Mouse (Mus musculus): ENCODE measurements at regions not wholly inside any gene's neighbourhood (a gene's known extent, or its start where the extent isn't known, plus 50 kb on each side); places are given as distances from the start of the nearest gene placed in this dataset.

GRCm38 (mm10) chr13:99724245-99724644 lies 176.6 kb downstream of the Cartpt start:
- Histone ChIP-seq H3K9me3 (ENCODE audit: control insufficient read depth, low read length) (no peaks in the 10 kb centered on the region), H3K4me3 (ENCODE audit: low read length) (no peak overlapping the region), H3K9ac (ENCODE audit: low read depth, low read length) (no peak overlapping the region), H3K4me2 (ENCODE audit: low read depth, low read length) (no peak overlapping the region), H3K27ac (ENCODE audit: low read length) (no peak overlapping the region), H3K27me3 (replicated peaks; ENCODE audit: control insufficient read depth, insufficient read depth, low read length) (no peaks in the 10 kb centered on the region; the same call in 1 of the 2 replicates), H3K36me3 (ENCODE audit: control insufficient read depth, insufficient read depth, low read length) (no peaks in the 10 kb centered on the region), H3K4me1 (ENCODE audit: control insufficient read depth, insufficient read depth, low read length) (no peaks in the 10 kb centered on the region)
- no peak for ATAC-seq
- 46% methylated on average over 7 of the region's 7 CpGs for WGBS

GRCm38 (mm10) chr13:99723237-99723981 lies 177.5 kb downstream of the Cartpt start:
- H3K27ac ChIP-seq (ENCODE audit: low read length), result no peak overlapping the region
- no peak overlapping the region for H3K9ac ChIP-seq (ENCODE audit: low read depth, low read length)
- 73% methylated on average over 5 of the region's 5 CpGs for WGBS
- no peak for ATAC-seq
- no peaks in the 10 kb centered on the region for H3K36me3 ChIP-seq (ENCODE audit: control insufficient read depth, insufficient read depth, low read length)
- H3K9me3 ChIP-seq (ENCODE audit: control insufficient read depth, low read length), result no peaks in the 10 kb centered on the region
- no peaks in the 10 kb centered on the region; the same call in 1 of the 2 replicates for H3K27me3 ChIP-seq (replicated peaks; ENCODE audit: control insufficient read depth, insufficient read depth, low read length)
- no peak overlapping the region for H3K4me2 ChIP-seq (ENCODE audit: low read depth, low read length)
- H3K4me1 ChIP-seq (ENCODE audit: control insufficient read depth, insufficient read depth, low read length), result no peaks in the 10 kb centered on the region
- no peak overlapping the region for H3K4me3 ChIP-seq (ENCODE audit: low read length)

DNA sequence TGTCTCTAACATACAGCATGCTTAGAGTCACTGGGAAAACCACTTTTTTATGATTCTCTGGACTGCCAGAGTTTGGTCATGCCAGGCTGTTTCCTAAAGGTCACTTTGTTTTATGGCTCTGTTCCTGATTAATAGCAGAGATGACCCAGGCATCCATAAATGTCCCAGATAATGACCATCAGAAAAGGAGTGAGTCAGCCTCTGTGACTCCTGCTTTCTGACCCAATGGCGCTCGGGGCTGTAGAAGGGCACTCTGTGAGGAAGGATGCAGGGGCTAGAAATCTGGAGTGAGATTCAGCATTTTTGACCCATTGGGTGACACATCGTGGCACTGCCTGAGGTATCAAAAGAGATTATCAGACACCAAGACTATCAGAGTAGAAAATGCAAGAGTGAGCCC lies 180.3 kb downstream of the Cartpt start:
- WGBS, result 69% methylated on average over 3 of the region's 3 CpGs
- Histone ChIP-seq H3K27me3 (replicated peaks; ENCODE audit: control insufficient read depth, insufficient read depth, low read length) (no peaks in the 10 kb centered on the region), H3K9me3 (ENCODE audit: control insufficient read depth, low read length) (no peaks in the 10 kb centered on the region), H3K9ac (ENCODE audit: low read depth, low read length) (no peak overlapping the region), H3K27ac (ENCODE audit: low read length) (no peak overlapping the region), H3K4me2 (ENCODE audit: low read depth, low read length) (no peak overlapping the region), H3K4me3 (ENCODE audit: low read length) (no peak overlapping the region), H3K36me3 (ENCODE audit: control insufficient read depth, insufficient read depth, low read length) (no peaks in the 10 kb centered on the region), H3K4me1 (ENCODE audit: control insufficient read depth, insufficient read depth, low read length) (no peaks in the 10 kb centered on the region)
- no peak for ATAC-seq

GRCm38 (mm10) chr13:99696559-99696890 lies 180.2 kb upstream of the Map1b start:
- ATAC-seq, result no peak
- Histone ChIP-seq H3K36me3 (ENCODE audit: control insufficient read depth, insufficient read depth, low read length) (no peaks in the 10 kb centered on the region), H3K27ac (ENCODE audit: low read length) (no peak overlapping the region), H3K4me2 (ENCODE audit: low read depth, low read length) (no peak overlapping the region), H3K27me3 (replicated peaks; ENCODE audit: control insufficient read depth, insufficient read depth, low read length) (no peaks in the 10 kb centered on the region), H3K9ac (ENCODE audit: low read depth, low read length) (no peak overlapping the region), H3K4me1 (ENCODE audit: control insufficient read depth, insufficient read depth, low read length) (no peaks in the 10 kb centered on the region), H3K9me3 (ENCODE audit: control insufficient read depth, low read length) (no peaks in the 10 kb centered on the region), H3K4me3 (ENCODE audit: low read length) (no peak overlapping the region)
- 43% methylated on average over 3 of the region's 3 CpGs for WGBS

- H3K36me3 ChIP-seq (ENCODE audit: control insufficient read depth, insufficient read depth, low read length), result no peaks in the 10 kb centered on the region
- H3K4me2 ChIP-seq (ENCODE audit: low read depth, low read length), result no peak overlapping the region
- 70% methylated on average over 7 of the region's 7 CpGs for WGBS
- no peaks in the 10 kb centered on the region for H3K27me3 ChIP-seq (replicated peaks; ENCODE audit: control insufficient read depth, insufficient read depth, low read length)
- H3K4me1 ChIP-seq (ENCODE audit: control insufficient read depth, insufficient read depth, low read length), result no peaks in the 10 kb centered on the region
- no peak overlapping the region for H3K27ac ChIP-seq (ENCODE audit: low read length)
- no peak overlapping the region for H3K9ac ChIP-seq (ENCODE audit: low read depth, low read length)
- ATAC-seq, result no peak
- H3K4me3 ChIP-seq (ENCODE audit: low read length), result no peak overlapping the region
- no peaks in the 10 kb centered on the region for H3K9me3 ChIP-seq (ENCODE audit: control insufficient read depth, low read length)
These were observed 179.7 kb upstream of the Map1b start for GRCm38 (mm10) chr13:99695874-99696558.

GRCm38 (mm10) chr13:99679934-99680333 lies 163.6 kb upstream of the Map1b start:
- WGBS, result 80% methylated on average over 3 of the region's 3 CpGs
- no peaks in the 10 kb centered on the region for H3K9me3 ChIP-seq (ENCODE audit: control insufficient read depth, low read length)
- H3K4me3 ChIP-seq (ENCODE audit: low read length), result no peak overlapping the region
- H3K4me2 ChIP-seq (ENCODE audit: low read depth, low read length), result no peak overlapping the region
- ATAC-seq, result no peak
- no peak overlapping the region for H3K27ac ChIP-seq (ENCODE audit: low read length)
- no peaks in the 10 kb centered on the region for H3K4me1 ChIP-seq (ENCODE audit: control insufficient read depth, insufficient read depth, low read length)
- H3K27me3 ChIP-seq (replicated peaks; ENCODE audit: control insufficient read depth, insufficient read depth, low read length), result no peaks in the 10 kb centered on the region
- no peaks in the 10 kb centered on the region for H3K36me3 ChIP-seq (ENCODE audit: control insufficient read depth, insufficient read depth, low read length)
- H3K9ac ChIP-seq (ENCODE audit: low read depth, low read length), result no peak overlapping the region

GRCm38 (mm10) chr13:99679430-99679829 lies 163.1 kb upstream of the Map1b start:
- H3K36me3 ChIP-seq (ENCODE audit: control insufficient read depth, insufficient read depth, low read length), result no peaks in the 10 kb centered on the region
- 14% methylated on average over 2 of the region's 2 CpGs for WGBS
- H3K4me3 ChIP-seq (ENCODE audit: low read length), result no peak overlapping the region
- no peak for ATAC-seq
- no peaks in the 10 kb centered on the region for H3K4me1 ChIP-seq (ENCODE audit: control insufficient read depth, insufficient read depth, low read length)
- H3K9ac ChIP-seq (ENCODE audit: low read depth, low read length), result no peak overlapping the region
- no peaks in the 10 kb centered on the region for H3K27me3 ChIP-seq (replicated peaks; ENCODE audit: control insufficient read depth, insufficient read depth, low read length)
- no peak overlapping the region for H3K4me2 ChIP-seq (ENCODE audit: low read depth, low read length)
- no peaks in the 10 kb centered on the region for H3K9me3 ChIP-seq (ENCODE audit: control insufficient read depth, low read length)
- H3K27ac ChIP-seq (ENCODE audit: low read length), result no peak overlapping the region

DNA sequence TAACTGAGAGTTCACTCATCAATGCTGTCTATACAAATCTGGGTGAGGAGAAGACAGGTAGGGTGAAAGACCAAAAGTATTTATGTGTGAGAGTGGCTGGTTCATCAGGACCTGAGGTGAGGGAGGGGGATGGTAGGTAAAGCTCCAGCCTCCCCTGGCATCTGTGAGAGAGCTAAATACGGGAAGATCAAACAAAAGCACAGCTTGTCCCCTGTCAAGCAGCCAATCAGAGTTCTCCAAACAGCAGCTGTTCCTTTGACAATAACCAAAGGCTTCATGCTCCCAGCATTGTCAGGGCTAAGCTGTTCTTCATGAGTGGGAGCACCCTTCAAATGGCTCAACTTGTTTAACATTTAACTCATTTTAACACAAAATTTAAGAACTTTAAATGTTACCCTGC lies 160.1 kb upstream of the Map1b start:
- ATAC-seq, result no peak
- Histone ChIP-seq H3K36me3 (ENCODE audit: control insufficient read depth, insufficient read depth, low read length) (no peaks in the 10 kb centered on the region), H3K9ac (ENCODE audit: low read depth, low read length) (no peak overlapping the region), H3K4me2 (ENCODE audit: low read depth, low read length) (no peak overlapping the region), H3K9me3 (ENCODE audit: control insufficient read depth, low read length) (no peaks in the 10 kb centered on the region), H3K4me1 (ENCODE audit: control insufficient read depth, insufficient read depth, low read length) (no peaks in the 10 kb centered on the region), H3K27ac (ENCODE audit: low read length) (no peak overlapping the region), H3K4me3 (ENCODE audit: low read length) (no peak overlapping the region), H3K27me3 (replicated peaks; ENCODE audit: control insufficient read depth, insufficient read depth, low read length) (no peaks in the 10 kb centered on the region)
- WGBS, result 17% methylated on average over 1 of the region's 1 CpGs

GRCm38 (mm10) chr13:99675951-99676350 lies 159.6 kb upstream of the Map1b start:
- Histone ChIP-seq H3K4me2 (ENCODE audit: low read depth, low read length) (no peak overlapping the region), H3K9ac (ENCODE audit: low read depth, low read length) (no peak overlapping the region), H3K36me3 (ENCODE audit: control insufficient read depth, insufficient read depth, low read length) (no peaks in the 10 kb centered on the region), H3K27ac (ENCODE audit: low read length) (no peak overlapping the region), H3K9me3 (ENCODE audit: control insufficient read depth, low read length) (no peaks in the 10 kb centered on the region), H3K4me1 (ENCODE audit: control insufficient read depth, insufficient read depth, low read length) (no peaks in the 10 kb centered on the region), H3K27me3 (replicated peaks; ENCODE audit: control insufficient read depth, insufficient read depth, low read length) (no peaks in the 10 kb centered on the region), H3K4me3 (ENCODE audit: low read length) (no peak overlapping the region)
- no peak for ATAC-seq
- WGBS, result 67% methylated on average over 5 of the region's 5 CpGs
